Comparison of ENCODE assay signal across 16 mouse cellular contexts in the genomic region with DNA sequence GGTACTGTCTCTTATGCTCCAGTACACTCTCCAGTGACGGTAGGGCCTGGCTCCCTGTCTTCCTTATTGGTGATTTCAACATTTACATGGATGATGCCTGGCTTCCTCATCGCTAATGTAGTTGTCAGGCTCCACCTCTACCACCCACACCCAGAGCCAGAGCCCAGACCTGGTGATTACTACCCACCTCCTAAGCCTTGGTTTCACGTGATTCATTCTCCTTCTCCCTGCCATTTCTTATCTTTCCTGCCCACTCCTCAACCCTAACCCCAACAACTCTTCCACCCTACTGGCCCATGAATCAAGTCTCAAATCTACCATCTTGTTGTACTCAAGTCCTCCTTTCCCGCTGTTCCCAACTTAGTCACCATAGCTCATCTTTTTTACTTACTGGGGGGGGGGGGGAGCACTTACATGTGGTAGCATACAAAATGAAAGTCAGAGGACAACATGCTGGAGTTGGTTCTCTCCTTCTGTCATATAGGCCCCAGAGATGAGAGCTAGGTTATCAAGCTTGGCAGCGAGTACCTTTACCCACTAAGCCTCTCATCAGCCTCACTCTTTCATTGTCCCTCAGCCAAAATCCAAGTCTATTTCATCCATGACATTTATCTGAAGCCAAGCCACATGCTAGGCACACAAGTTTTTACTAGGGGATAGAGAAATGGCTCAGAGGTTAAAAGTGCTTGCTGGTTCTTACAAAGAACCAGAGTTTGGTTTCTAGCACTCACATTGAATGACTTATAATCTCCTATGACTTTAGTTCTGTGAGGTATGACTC.
"Had no signal": no experiment of that assay in that cellular context is flagged by ENCODE, and none has a peak within 500 bp of the region (broad histone marks: within the 10 kb centered on the region; RNA-seq: fewer than 3 reads in every experiment).

No protein-coding gene starts in this region.

- H3K27ac ChIP-seq: kidney, embryonic 15.5 days; limb, embryonic 15.5 days; midbrain, embryonic 12.5 days; neural tube, embryonic 13.5 days; stomach, embryonic 15.5 days had no signal

- H3K36me3 ChIP-seq: kidney, embryonic 15.5 days; limb, embryonic 15.5 days; midbrain, embryonic 12.5 days; neural tube, embryonic 13.5 days; stomach, embryonic 15.5 days had no signal

- H3K4me2 ChIP-seq: kidney, embryonic 15.5 days; limb, embryonic 15.5 days; lung, embryonic 14.5 days; midbrain, embryonic 12.5 days; neural tube, embryonic 13.5 days; stomach, embryonic 15.5 days had no signal

- H3K9me3 ChIP-seq: kidney, embryonic 15.5 days; limb, embryonic 15.5 days; megakaryocyte, embryonic 14.5 days; midbrain, embryonic 12.5 days; neural tube, embryonic 13.5 days; stomach, embryonic 15.5 days had no signal

- H3K9ac ChIP-seq: kidney, embryonic 15.5 days; limb, embryonic 15.5 days; lung, embryonic 14.5 days; midbrain, embryonic 12.5 days; neural tube, embryonic 13.5 days; stomach, embryonic 15.5 days had no signal

- H3K4me3 ChIP-seq: kidney, embryonic 15.5 days; limb, embryonic 15.5 days; megakaryocyte, embryonic 14.5 days; midbrain, embryonic 12.5 days; neural tube, embryonic 13.5 days; stomach, embryonic 15.5 days had no signal

- H3K4me1 ChIP-seq: kidney, embryonic 15.5 days; limb, embryonic 15.5 days; neural tube, embryonic 13.5 days; stomach, embryonic 15.5 days had no signal

- H3K27me3 ChIP-seq: kidney, embryonic 15.5 days; limb, embryonic 15.5 days; megakaryocyte, embryonic 14.5 days; midbrain, embryonic 12.5 days; neural tube, embryonic 13.5 days; stomach, embryonic 15.5 days had no signal

- DNase-seq: kidney, adult 2 months; kidney, postnatal 14 days; layer of hippocampus, postnatal 36 days; lung, embryonic 14.5 days; lung, postnatal 10 days; lung, postnatal 4 days; right cerebral cortex, postnatal 14 days; thymus, adult 18-20 months; thymus, postnatal 14 days had no signal

- ATAC-seq: midbrain, embryonic 16.5 days had no signal
